Mouse (Mus musculus) ovary, adult 18-20 months (tissue): ENCODE results near the gene Atp23.

Experiments
- DNase-seq: peaks from one replicate; pipeline ENCODE4 v3.0.0; 2022; ENCODE audit warnings: low spot score, mixed read lengths

Gene Atp23

GRCm38 (mm10) chr10:126900821-126901487 is at the start of gene Atp23:
TSS of gene Atp23 (minus strand) at chr10:126901355.
- DNase-seq: peak; percentile 84

GRCm38 (mm10) chr10:126950572-126950971 is 49.4 kb upstream of the Atp23 start:
- no peak for DNase-seq

- no peak for DNase-seq
These were observed 48.7 kb upstream of the Atp23 start for GRCm38 (mm10) chr10:126949824-126950223.

- DNase-seq: no peak
These were observed 44.4 kb upstream of the Atp23 start for GRCm38 (mm10) chr10:126945531-126945930.

- no peak for DNase-seq
These were observed 39.8 kb upstream of the Atp23 start for GRCm38 (mm10) chr10:126940949-126941348.

GRCm38 (mm10) chr10:126935556-126936381 is 34.6 kb upstream of the Atp23 start:
- DNase-seq: no peak

- no peak for DNase-seq
These were observed 34.0 kb upstream of the Atp23 start for GRCm38 (mm10) chr10:126935121-126935520.

GRCm38 (mm10) chr10:126934561-126934960 is 33.4 kb upstream of the Atp23 start:
- no peak for DNase-seq

- DNase-seq: no peak
These were observed 30.6 kb upstream of the Atp23 start for GRCm38 (mm10) chr10:126931760-126932139.

- DNase-seq: no peak
These were observed 30.1 kb upstream of the Atp23 start for GRCm38 (mm10) chr10:126931123-126931759.

- DNase-seq: no peak
These were observed 29.3 kb upstream of the Atp23 start for GRCm38 (mm10) chr10:126930270-126931121.

GRCm38 (mm10) chr10:126929543-126929942 is 28.4 kb upstream of the Atp23 start:
- no peak for DNase-seq

GRCm38 (mm10) chr10:126928819-126929206 is 27.7 kb upstream of the Atp23 start:
- DNase-seq: peak; percentile 56

GRCm38 (mm10) chr10:126928011-126928818 is 27.1 kb upstream of the Atp23 start:
- peak; percentile 78 for DNase-seq

GRCm38 (mm10) chr10:126927101-126927961 is 26.2 kb upstream of the Atp23 start:
- DNase-seq: no peak

GRCm38 (mm10) chr10:126925391-126925790 is 24.2 kb upstream of the Atp23 start:
- no peak for DNase-seq

GRCm38 (mm10) chr10:126924087-126924486 is 22.9 kb upstream of the Atp23 start:
- DNase-seq: no peak

GRCm38 (mm10) chr10:126920220-126920619 is 19.1 kb upstream of the Atp23 start:
- no peak for DNase-seq

GRCm38 (mm10) chr10:126919067-126919466 is 17.9 kb upstream of the Atp23 start:
- peak; percentile 76 for DNase-seq

- no peak for DNase-seq
These were observed 13.1 kb upstream of the Atp23 start for GRCm38 (mm10) chr10:126914288-126914687.
